Mouse (Mus musculus) MEL (cell line): Measurements from ENCODE around the gene Arpc1b.

ENCODE experiments used
- CHD2 ChIP-seq: IDR thresholded peaks from 2 replicates; pipeline ENCODE4 v1.6.1; 2011; ENCODE audit warnings: low read length, improper control_type of control experiment
- CTCF ChIP-seq, 3 experiments: IDR thresholded peaks in 2 of 3; conservative IDR thresholded peaks in 1 of 3; 2 replicates each; pipeline ENCODE4 v1.5.1; 2011 to 2012; ENCODE audit warnings: low read length in 3 of 3, low read depth in 2 of 3, mild to moderate bottlenecking in 2 of 3, improper control_type of control experiment in 1 of 3, inconsistent platforms in 1 of 3, mixed read lengths in 1 of 3, moderate library complexity in 1 of 3; ENCODE audit not compliant: control insufficient read depth in 1 of 3, insufficient read depth in 1 of 3, poor library complexity in 1 of 3, severe bottlenecking in 1 of 3
- GATA1 ChIP-seq: IDR thresholded peaks from 2 replicates; pipeline ENCODE4 v1.6.1; 2011; ENCODE audit warnings: low read depth, low read length, improper control_type of control experiment
- POLR2A ChIP-seq, 2 experiments: IDR thresholded peaks; 2 replicates each; pipeline ENCODE4 v1.6.1; 2011 to 2012; ENCODE audit warnings: low read length in 2 of 2, mild to moderate bottlenecking in 2 of 2, control low read depth in 1 of 2, improper control_type of control experiment in 1 of 2, low read depth in 1 of 2, moderate library complexity in 1 of 2; ENCODE audit not compliant: control insufficient read depth in 1 of 2, insufficient read depth in 1 of 2, poor library complexity in 1 of 2

DNA sequence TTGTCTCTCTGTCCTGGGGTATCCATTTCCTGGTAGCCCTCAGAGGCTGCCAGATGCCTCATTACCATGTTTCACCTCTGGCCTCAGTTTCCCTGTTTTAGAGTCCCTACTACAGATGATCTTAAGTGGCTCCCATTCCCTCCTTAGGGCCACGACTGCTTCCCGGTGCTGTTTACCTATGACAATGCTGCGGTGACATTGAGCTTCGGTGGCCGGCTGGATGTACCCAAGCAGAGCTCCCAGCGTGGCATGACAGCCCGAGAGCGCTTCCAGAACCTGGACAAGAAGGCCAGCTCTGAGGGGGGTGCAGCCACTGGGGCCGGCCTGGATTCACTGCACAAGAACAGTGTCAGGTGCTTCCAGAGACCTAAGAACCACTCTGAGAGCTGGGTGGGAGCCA, 12.6 kb downstream of the Arpc1b start:
- TF ChIP-seq CHD2 (no peak), POLR2A (IDR thresholded peaks at IDR 0.05; ENCODE audit: control insufficient read depth in 1 of 2, insufficient read depth in 1 of 2, low read depth in 1 of 2, low read length in 2 of 2, poor library complexity in 1 of 2) (no peak), CTCF (IDR thresholded peaks at IDR 0.05 in 2 of 3, conservative IDR thresholded peaks at IDR 0.05 in 1 of 3; ENCODE audit: control insufficient read depth in 1 of 3, insufficient read depth in 1 of 3, low read depth in 2 of 3, low read length in 3 of 3, poor library complexity in 1 of 3, severe bottlenecking in 1 of 3) (no peak), GATA1 (no peak)
